Mouse (Mus musculus): ENCODE measurements around the gene Tiam1.

Gene Tiam1

DNA sequence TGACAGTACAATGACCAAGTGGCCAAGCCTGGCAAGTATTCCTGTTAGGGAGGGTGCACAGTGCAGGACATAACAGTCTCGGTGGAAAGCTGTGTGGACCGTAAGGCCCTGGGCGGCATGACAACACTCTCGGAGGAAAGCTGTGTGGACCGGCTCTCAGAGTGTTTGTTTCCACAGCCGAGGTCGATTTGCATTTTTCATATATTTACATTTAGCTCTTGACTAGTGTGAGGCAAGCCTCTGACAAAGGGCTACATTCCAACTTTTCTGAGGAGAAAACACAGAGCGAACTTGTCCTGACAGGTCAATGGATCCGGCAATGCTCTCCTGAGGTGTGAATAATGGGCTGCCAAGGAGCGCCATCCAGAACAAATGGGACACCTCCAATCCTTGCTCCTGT, 209.0 kb downstream of the Tiam1 start:
- no peak for ATAC-seq (ENCODE audit: insufficient number of reproducible peaks, low FRiP score, low TSS enrichment)

DNA sequence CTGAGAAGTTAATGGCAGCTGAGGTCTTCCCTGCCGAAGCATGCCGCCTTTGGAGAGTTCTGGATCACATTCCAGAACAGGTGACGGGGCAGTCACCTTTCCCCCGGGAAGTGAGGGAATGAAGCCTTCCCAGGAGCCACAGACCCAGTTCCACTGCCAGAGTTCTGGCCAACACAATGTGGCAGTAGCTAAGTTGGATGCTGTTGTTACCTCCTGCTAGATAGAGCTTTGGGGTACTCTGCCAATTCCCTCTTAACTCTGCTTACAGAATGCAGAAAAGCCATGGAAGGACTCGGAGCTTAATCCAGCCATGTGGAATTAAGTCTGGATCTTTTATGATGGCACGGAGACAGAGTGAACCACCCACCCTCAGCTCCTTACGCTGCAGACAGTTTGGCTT, 209.6 kb downstream of the Tiam1 start:
- peak; percentile 46; the same call in 1 of the 2 replicates for ATAC-seq (ENCODE audit: insufficient number of reproducible peaks, low FRiP score, low TSS enrichment)

GRCm38 (mm10) chr16:89928611-89929010, 215.0 kb downstream of the Tiam1 start:
- 0 out of 2 replicates have a peak, but pooled peaks have one; percentile 42 for ATAC-seq (ENCODE audit: insufficient number of reproducible peaks, low FRiP score, low TSS enrichment)

GRCm38 (mm10) chr16:89924249-89924890, 219.2 kb downstream of the Tiam1 start:
- no peak for ATAC-seq (ENCODE audit: insufficient number of reproducible peaks, low FRiP score, low TSS enrichment)

DNA sequence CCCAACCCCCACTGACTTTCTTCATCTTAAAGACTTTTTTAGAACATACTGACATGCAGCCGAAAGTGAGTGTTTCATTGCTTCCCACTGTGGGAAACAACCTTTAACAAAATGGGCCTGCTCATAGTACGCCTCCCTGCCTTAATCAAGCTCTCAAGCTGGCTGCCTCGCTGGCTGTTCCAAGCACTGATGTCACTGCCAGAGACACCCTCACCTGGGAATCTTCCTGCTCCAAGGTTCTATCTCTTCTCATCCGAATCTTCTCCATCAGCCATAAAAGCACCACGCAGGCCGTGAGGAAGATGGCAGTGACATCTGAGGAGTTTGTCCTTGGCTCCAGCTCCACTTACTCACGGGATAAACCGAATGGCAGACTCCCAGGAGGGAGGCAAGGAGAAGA, 220.3 kb downstream of the Tiam1 start:
- ATAC-seq (ENCODE audit: insufficient number of reproducible peaks, low FRiP score, low TSS enrichment), result no peak

DNA sequence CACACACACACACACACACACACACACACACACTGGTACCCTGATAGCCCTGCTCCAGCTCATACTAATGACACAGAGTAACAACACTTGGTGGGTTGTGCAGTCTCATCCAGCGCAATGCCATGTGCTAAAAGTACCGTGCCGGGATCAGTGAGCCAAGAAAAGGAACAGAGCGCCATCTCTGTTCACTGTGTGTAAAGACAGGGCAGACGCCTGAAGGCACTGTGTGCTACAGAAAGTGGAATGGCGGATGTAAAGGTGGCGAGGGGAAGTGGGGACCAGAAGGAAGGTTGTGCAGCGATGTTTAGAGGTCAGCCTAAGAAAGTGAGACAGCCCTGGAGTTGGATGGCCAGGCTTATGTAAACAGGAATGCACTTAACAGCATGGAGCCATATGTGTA, 221.1 kb downstream of the Tiam1 start:
- no peak for ATAC-seq (ENCODE audit: insufficient number of reproducible peaks, low FRiP score, low TSS enrichment)

DNA sequence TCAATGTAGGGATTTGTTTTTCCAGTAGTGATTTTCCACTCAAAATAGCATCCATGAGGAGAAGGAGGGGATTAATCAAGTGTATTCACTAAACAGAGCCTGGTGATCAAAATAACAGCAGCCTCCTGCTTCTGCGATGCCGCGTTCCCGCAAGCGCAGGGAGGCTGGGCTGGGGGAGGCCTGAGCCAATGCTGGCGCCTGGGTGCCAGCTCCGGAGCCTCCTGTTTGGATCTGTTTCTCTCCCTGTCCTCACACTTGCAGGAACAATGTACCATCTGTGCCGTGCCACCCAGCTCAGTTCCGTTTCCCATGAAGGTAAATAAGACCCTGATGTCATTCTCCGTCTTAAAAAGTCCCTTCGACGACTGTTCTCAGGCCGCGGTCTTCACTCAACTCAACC, 222.2 kb downstream of the Tiam1 start:
- peak; percentile 64 for ATAC-seq (ENCODE audit: insufficient number of reproducible peaks, low FRiP score, low TSS enrichment)

- no peak for ATAC-seq (ENCODE audit: insufficient number of reproducible peaks, low FRiP score, low TSS enrichment)
These were observed 223.2 kb downstream of the Tiam1 start for GRCm38 (mm10) chr16:89920417-89920816.

DNA sequence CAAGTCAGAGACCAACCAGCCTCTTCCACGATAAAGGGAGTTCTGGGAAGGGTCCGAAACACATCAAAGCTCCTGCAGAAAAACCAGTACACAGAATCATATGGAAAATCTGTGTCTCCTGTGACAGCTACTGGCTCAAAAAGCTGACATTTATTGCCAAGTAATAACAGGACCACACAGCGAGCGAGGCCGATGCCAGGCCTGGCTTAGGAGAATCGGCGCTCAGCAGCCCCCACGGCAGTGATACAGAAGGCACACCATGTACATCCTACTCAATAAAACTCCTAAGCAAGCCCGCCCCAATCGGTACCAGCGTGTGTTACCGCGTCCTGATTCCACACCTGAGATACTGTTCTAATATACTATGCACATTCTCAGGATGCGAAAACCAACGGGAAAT, 226.2 kb downstream of the Tiam1 start:
- no peak for ATAC-seq (ENCODE audit: insufficient number of reproducible peaks, low FRiP score, low TSS enrichment)

GRCm38 (mm10) chr16:89914946-89915345, 228.6 kb downstream of the Tiam1 start:
- no peak for ATAC-seq (ENCODE audit: insufficient number of reproducible peaks, low FRiP score, low TSS enrichment)

GRCm38 (mm10) chr16:89912686-89913375, 230.7 kb downstream of the Tiam1 start:
- no peak for ATAC-seq (ENCODE audit: insufficient number of reproducible peaks, low FRiP score, low TSS enrichment)

GRCm38 (mm10) chr16:89909393-89910068, 234.0 kb downstream of the Tiam1 start:
- ATAC-seq (ENCODE audit: insufficient number of reproducible peaks, low FRiP score, low TSS enrichment), result peak; percentile 47; the same call in 1 of the 2 replicates

- no peak for ATAC-seq (ENCODE audit: insufficient number of reproducible peaks, low FRiP score, low TSS enrichment)
These were observed 235.9 kb downstream of the Tiam1 start for GRCm38 (mm10) chr16:89907651-89908050.

DNA sequence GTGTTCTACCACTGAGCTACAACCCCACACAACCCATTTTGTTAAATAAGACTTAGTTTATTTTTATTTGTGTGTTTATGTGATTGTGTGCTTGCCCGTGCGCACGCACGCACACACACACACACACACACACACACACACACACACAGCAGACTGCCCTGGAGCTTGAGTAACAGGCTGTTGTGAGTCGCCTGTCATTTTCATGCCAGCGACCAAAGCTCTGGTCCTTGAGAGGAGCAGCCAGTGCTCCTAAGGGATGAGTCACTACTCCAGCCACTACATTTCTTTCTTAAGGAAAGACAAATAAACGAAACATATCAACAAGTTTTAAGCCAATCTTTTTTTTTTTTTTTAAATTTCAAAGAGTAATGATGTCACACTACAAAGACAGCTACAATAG, 236.7 kb downstream of the Tiam1 start:
- ATAC-seq (ENCODE audit: insufficient number of reproducible peaks, low FRiP score, low TSS enrichment), result no peak

GRCm38 (mm10) chr16:89905730-89906305, 237.8 kb downstream of the Tiam1 start:
- no peak for ATAC-seq (ENCODE audit: insufficient number of reproducible peaks, low FRiP score, low TSS enrichment)

DNA sequence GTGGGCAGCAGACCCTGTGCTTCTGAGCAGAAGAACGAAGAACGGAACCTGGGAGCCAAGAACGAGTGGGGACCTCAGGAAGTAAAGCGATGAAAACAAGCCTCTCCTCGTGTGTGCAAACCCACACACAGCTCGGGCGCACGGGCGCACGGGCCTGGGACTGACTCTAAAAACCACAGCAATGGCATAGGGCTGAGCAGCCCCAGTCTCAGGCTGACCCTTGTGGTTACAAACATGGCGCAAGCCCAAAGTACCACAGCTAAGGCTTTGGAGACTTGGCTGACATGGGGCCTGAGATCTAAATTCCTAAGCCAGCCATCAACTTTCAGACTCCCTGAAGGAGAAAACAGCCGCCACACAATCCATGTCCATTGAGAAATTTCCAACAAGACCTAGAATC, 239.4 kb downstream of the Tiam1 start:
- ATAC-seq (ENCODE audit: insufficient number of reproducible peaks, low FRiP score, low TSS enrichment), result no peak

DNA sequence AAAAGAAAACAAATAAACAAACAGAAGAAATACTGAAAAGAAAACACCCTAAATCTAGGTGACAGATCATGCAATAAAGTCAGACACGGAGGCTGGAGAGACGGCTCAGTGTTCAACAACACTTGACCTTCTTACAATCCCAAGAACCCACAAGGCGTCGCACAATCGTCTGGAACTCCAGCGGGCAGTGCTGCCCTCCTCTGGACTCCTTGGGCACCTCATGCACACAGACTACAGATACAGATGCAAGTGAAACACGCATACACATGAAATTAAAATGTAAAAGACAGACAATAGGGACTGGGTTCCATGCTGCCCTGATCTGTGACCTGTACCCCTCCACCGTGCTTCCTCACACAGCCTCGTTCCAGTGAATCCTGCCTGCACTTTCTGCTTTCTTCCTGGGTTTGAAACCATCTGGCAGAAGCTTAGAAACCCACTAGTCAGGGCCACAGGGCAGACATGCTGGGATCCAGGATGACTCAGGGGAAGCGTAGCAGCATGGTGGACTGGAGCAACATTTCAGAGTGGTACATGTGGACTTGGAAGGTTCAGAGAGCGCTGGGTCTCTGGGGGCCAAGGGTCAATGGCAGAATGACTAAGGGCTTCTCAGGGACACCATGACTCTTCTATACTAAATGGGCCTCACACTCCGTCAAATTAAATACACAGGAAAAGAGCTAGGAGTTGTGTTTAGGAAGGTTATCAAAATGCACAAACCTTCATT, 240.8 kb downstream of the Tiam1 start:
- no peak for ATAC-seq (ENCODE audit: insufficient number of reproducible peaks, low FRiP score, low TSS enrichment)

- no peak for ATAC-seq (ENCODE audit: insufficient number of reproducible peaks, low FRiP score, low TSS enrichment)
These were observed 242.9 kb downstream of the Tiam1 start for GRCm38 (mm10) chr16:89900681-89901080.

GRCm38 (mm10) chr16:89899192-89899591, 244.4 kb downstream of the Tiam1 start:
- peak; percentile 60 for ATAC-seq (ENCODE audit: insufficient number of reproducible peaks, low FRiP score, low TSS enrichment)

DNA sequence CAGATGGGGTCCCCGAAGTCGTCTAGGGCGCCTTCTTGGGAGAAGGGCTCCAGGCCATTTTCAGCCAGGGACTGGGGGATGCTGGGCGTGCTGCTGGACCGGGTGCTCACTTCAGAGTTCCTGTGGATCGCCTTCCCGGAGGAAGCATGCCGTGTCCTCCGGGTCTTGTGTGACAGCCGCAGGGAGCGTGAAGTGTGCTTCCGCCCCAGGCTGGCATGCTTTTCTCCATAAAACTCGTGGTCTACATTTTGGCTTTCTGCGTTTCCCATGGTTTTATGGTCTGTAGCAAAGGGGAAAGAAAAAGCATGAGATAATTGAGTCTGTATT, 245.3 kb downstream of the Tiam1 start:
- ATAC-seq (ENCODE audit: insufficient number of reproducible peaks, low FRiP score, low TSS enrichment), result no peak
